9 mouse cellular contexts compared by ENCODE assay signal in the genomic region with DNA sequence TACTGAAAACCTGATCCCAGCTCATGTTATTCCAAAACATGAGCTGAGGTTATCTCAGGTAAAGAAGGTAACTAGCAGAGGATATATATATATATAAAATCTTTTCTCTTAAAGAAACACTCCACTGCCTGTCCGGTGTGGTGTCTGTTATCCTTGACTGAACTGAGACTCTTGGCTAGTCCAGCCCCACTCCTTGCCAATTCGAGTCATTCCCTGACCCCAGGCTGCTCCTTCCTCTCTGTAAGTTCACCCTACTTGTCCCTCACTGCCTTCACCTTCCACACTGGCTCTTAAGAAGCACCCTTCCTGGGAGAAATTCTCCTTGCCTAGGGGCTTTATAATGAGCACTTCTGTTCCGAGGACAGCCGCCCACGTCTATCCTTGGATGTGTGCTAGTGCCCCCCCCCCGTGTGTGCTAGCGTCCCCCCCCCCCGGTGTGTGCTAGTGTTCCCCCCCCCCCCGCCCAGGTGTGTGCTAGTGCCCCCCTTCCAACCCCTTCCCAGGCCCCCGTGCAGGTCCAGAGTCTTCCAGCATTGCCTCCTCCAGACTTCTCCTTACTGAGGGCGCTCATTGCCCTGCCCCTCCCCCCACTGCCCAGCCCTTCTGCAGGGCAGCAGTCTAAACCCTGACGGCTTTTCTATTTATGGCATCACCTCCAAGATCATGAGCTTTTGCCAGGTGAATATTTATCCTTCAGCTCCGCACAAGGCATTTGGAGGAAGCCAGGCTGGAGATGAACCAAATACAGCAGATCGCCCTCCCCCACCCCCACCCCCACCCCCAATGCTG.
DNase-seq lines count a peak whose midpoint lies in the region; ATAC-seq and TF ChIP-seq lines count a peak whose summit lies in the region.
"Had no signal": no experiment of that assay in that cellular context is flagged by ENCODE, and none has a peak within 500 bp of the region (broad histone marks: within the 10 kb centered on the region; RNA-seq: fewer than 3 reads in every experiment).

No protein-coding gene starts in this region.

- H3K4me2 ChIP-seq in intestine, embryonic 16.5 days (ENCODE audit: low read depth, low read length) = 0 out of 2 replicates have a peak overlapping the region, but pooled peaks have one; percentile 12
- H3K4me2 ChIP-seq in midbrain, embryonic 12.5 days (replicated peaks) = 0 out of 2 replicates have a peak overlapping the region, but pooled peaks have one; percentile 25
- H3K4me2 ChIP-seq: neural tube, embryonic 13.5 days had no signal

- intact Hi-C loops in gastrocnemius, postnatal 36 days (cut with DNase I) = no loop called here

- no peak for TF ChIP-seq CTCF in thymus, adult 2 months (IDR thresholded peaks at IDR 0.05; ENCODE audit: borderline replicate concordance, control insufficient read depth, extremely low read depth, insufficient read depth, low read length, poor library complexity)

- 29% methylated on average over 10 of the region's 14 CpGs for WGBS in intestine, embryonic 16.5 days
- 25% methylated on average over 10 of the region's 14 CpGs for WGBS in midbrain, embryonic 12.5 days
- WGBS in thymus, adult 2 months = 61% methylated on average over 12 of the region's 14 CpGs

- DNase-seq in right cerebral cortex, postnatal 4 days = peak; percentile 23
- no peak for DNase-seq in right cerebral cortex, adult 18-20 months
- DNase-seq in gastrocnemius, postnatal 36 days = peak; percentile 32 to 56
- DNase-seq in layer of hippocampus, adult 9-11 months = no peak
- no peak for DNase-seq in thymus, postnatal 10 days (ENCODE audit: low spot score in 2 of 2)
- no peak for DNase-seq in thymus, adult 2 months

- no peaks in the 10 kb centered on the region for H3K27me3 ChIP-seq in intestine, embryonic 16.5 days (replicated peaks; ENCODE audit: control insufficient read depth, insufficient read depth, low read length)
- no peaks in the 10 kb centered on the region for H3K27me3 ChIP-seq in midbrain, embryonic 12.5 days
- no peaks in the 10 kb centered on the region for H3K27me3 ChIP-seq in thymus, adult 2 months (ENCODE audit: control insufficient read depth, insufficient read depth, low read length)
- H3K27me3 ChIP-seq: neural tube, embryonic 13.5 days had no signal

- H3K4me3 ChIP-seq in intestine, embryonic 16.5 days (ENCODE audit: low read length) = no peak overlapping the region
- H3K4me3 ChIP-seq in midbrain, embryonic 12.5 days = no peak overlapping the region
- H3K4me3 ChIP-seq in thymus, adult 2 months (ENCODE audit: control insufficient read depth, insufficient read depth, low read length) = no peak overlapping the region
- H3K4me3 ChIP-seq: neural tube, embryonic 13.5 days had no signal

- TF ChIP-seq POLR2A in thymus, adult 2 months (IDR thresholded peaks at IDR 0.05; ENCODE audit: control insufficient read depth, extremely low read depth, insufficient read depth, low read length, poor library complexity) = no peak

- no peak overlapping the region for H3K27ac ChIP-seq in intestine, embryonic 16.5 days (ENCODE audit: low read length)
- no peak overlapping the region for H3K27ac ChIP-seq in midbrain, embryonic 12.5 days (replicated peaks)
- no peak overlapping the region for H3K27ac ChIP-seq in thymus, adult 2 months (ENCODE audit: control insufficient read depth, insufficient read depth, low read length)
- H3K27ac ChIP-seq: neural tube, embryonic 13.5 days had no signal

- H3K4me1 ChIP-seq in intestine, embryonic 16.5 days (ENCODE audit: control insufficient read depth, insufficient read depth, low read length) = peaks cover 6% of the 10 kb centered on the region
- peaks cover 14% of the 10 kb centered on the region for H3K4me1 ChIP-seq in midbrain, embryonic 12.5 days
- H3K4me1 ChIP-seq in thymus, adult 2 months (replicated peaks; ENCODE audit: control insufficient read depth, insufficient read depth, low read length) = no peaks in the 10 kb centered on the region

- peak; percentile 81 for ATAC-seq in intestine, embryonic 16.5 days
- ATAC-seq in midbrain, embryonic 12.5 days (ENCODE audit: low FRiP score, low read depth) = no peak

- no peaks in the 10 kb centered on the region for H3K36me3 ChIP-seq in intestine, embryonic 16.5 days (ENCODE audit: control insufficient read depth, insufficient read depth, low read length)
- no peaks in the 10 kb centered on the region for H3K36me3 ChIP-seq in midbrain, embryonic 12.5 days
- no peaks in the 10 kb centered on the region for H3K36me3 ChIP-seq in thymus, adult 2 months (ENCODE audit: control insufficient read depth, insufficient read depth, low read length)
- H3K36me3 ChIP-seq: neural tube, embryonic 13.5 days had no signal

- H3K9me3 ChIP-seq in intestine, embryonic 16.5 days (ENCODE audit: control insufficient read depth, low read length) = no peaks in the 10 kb centered on the region
- H3K9me3 ChIP-seq in midbrain, embryonic 12.5 days = no peaks in the 10 kb centered on the region
- H3K9me3 ChIP-seq: neural tube, embryonic 13.5 days had no signal

- H3K9ac ChIP-seq in intestine, embryonic 16.5 days (ENCODE audit: low read depth, low read length) = no peak overlapping the region
- H3K9ac ChIP-seq in midbrain, embryonic 12.5 days (replicated peaks) = 0 out of 2 replicates have a peak overlapping the region, but pooled peaks have one; percentile 24

Comparison
In these comparisons a context has a peak if more than half of its experiments do, and no peak if none do; other contexts are left out.
1. DNase-seq: peak in right cerebral cortex, postnatal 4 days (single experiment) and gastrocnemius, postnatal 36 days (2 of 2); none in right cerebral cortex, adult 18-20 months (single experiment), layer of hippocampus, adult 9-11 months (single experiment), thymus, postnatal 10 days (0 of 2) and thymus, adult 2 months (single experiment).